Mouse (Mus musculus): Measurements from ENCODE around the gene Cel. TPM values are rescaled to one million over a fixed set of nuclear protein-coding genes. Genes with fewer than 3 reads are reported as not detected.

The Cel gene
- not detected in 2 replicates for polyA plus RNA-seq (2011; ENCODE audit: insufficient read length, low read depth, missing spikeins)

- no peaks in the 10 kb centered on the region for H3K4me1 ChIP-seq (ENCODE audit: control insufficient read depth, insufficient read depth, low read length)
These were observed at the start of gene Cel for GRCm38 (mm10) chr2:28563303-28563702. Gene Cel, minus strand, starts transcription at chr2:28563403.

GRCm38 (mm10) chr2:28612436-28613063, 49.3 kb upstream of the Cel start:
- Histone ChIP-seq H3K4me3 (ENCODE audit: insufficient read depth, low read length) (no peak overlapping the region), H3K4me1 (ENCODE audit: control insufficient read depth, insufficient read depth, low read length) (no peaks in the 10 kb centered on the region), H3K27ac (ENCODE audit: insufficient read depth, low read length) (no peak overlapping the region)
- TF ChIP-seq CTCF (IDR thresholded peaks at IDR 0.05; ENCODE audit: borderline replicate concordance, insufficient read depth, low read length) (no peak), POLR2A (IDR thresholded peaks at IDR 0.05; ENCODE audit: low read depth, low read length) (no peak)

More at GRCm38 (mm10) chr2:28563303-28563702, at the start of gene Cel:
- Histone ChIP-seq H3K4me3 (ENCODE audit: insufficient read depth, low read length) (no peak within 1 kb of the TSS), H3K27ac (ENCODE audit: insufficient read depth, low read length) (no peak within 1 kb of the TSS)
- no peak for TF ChIP-seq POLR2A (IDR thresholded peaks at IDR 0.05; ENCODE audit: low read depth, low read length)
- TF ChIP-seq CTCF (IDR thresholded peaks at IDR 0.05; ENCODE audit: borderline replicate concordance, insufficient read depth, low read length): no peak

- Histone ChIP-seq H3K4me1 (ENCODE audit: control insufficient read depth, insufficient read depth, low read length) (no peaks in the 10 kb centered on the region), H3K27ac (ENCODE audit: insufficient read depth, low read length) (no peak overlapping the region), H3K4me3 (ENCODE audit: insufficient read depth, low read length) (no peak overlapping the region)
- TF ChIP-seq CTCF (IDR thresholded peaks at IDR 0.05; ENCODE audit: borderline replicate concordance, insufficient read depth, low read length) (no peak), POLR2A (IDR thresholded peaks at IDR 0.05; ENCODE audit: low read depth, low read length) (no peak)
These were observed 48.2 kb upstream of the Cel start for GRCm38 (mm10) chr2:28611407-28611787.

GRCm38 (mm10) chr2:28610716-28611406, 47.7 kb upstream of the Cel start:
- H3K4me3 ChIP-seq (ENCODE audit: insufficient read depth, low read length): no peak overlapping the region
- no peak overlapping the region for H3K27ac ChIP-seq (ENCODE audit: insufficient read depth, low read length)
- TF ChIP-seq POLR2A (IDR thresholded peaks at IDR 0.05; ENCODE audit: low read depth, low read length) (no peak), CTCF (IDR thresholded peaks at IDR 0.05; ENCODE audit: borderline replicate concordance, insufficient read depth, low read length) (no peak)
- H3K4me1 ChIP-seq (ENCODE audit: control insufficient read depth, insufficient read depth, low read length): no peaks in the 10 kb centered on the region

- H3K27ac ChIP-seq (ENCODE audit: insufficient read depth, low read length): no peak overlapping the region
- no peak for TF ChIP-seq POLR2A (IDR thresholded peaks at IDR 0.05; ENCODE audit: low read depth, low read length)
- TF ChIP-seq CTCF (IDR thresholded peaks at IDR 0.05; ENCODE audit: borderline replicate concordance, insufficient read depth, low read length): no peak
- H3K4me3 ChIP-seq (ENCODE audit: insufficient read depth, low read length): no peak overlapping the region
- H3K4me1 ChIP-seq (ENCODE audit: control insufficient read depth, insufficient read depth, low read length): no peaks in the 10 kb centered on the region
These were observed 46.6 kb upstream of the Cel start for GRCm38 (mm10) chr2:28609851-28610250.

GRCm38 (mm10) chr2:28607341-28608165, 44.4 kb upstream of the Cel start:
- H3K4me3 ChIP-seq (ENCODE audit: insufficient read depth, low read length): no peak overlapping the region
- H3K27ac ChIP-seq (ENCODE audit: insufficient read depth, low read length): no peak overlapping the region
- no peak for TF ChIP-seq CTCF (IDR thresholded peaks at IDR 0.05; ENCODE audit: borderline replicate concordance, insufficient read depth, low read length)
- no peak for TF ChIP-seq POLR2A (IDR thresholded peaks at IDR 0.05; ENCODE audit: low read depth, low read length)
- no peaks in the 10 kb centered on the region for H3K4me1 ChIP-seq (ENCODE audit: control insufficient read depth, insufficient read depth, low read length)

- TF ChIP-seq POLR2A (IDR thresholded peaks at IDR 0.05; ENCODE audit: low read depth, low read length) (no peak), CTCF (IDR thresholded peaks at IDR 0.05; ENCODE audit: borderline replicate concordance, insufficient read depth, low read length) (no peak)
- Histone ChIP-seq H3K4me3 (ENCODE audit: insufficient read depth, low read length) (no peak overlapping the region), H3K27ac (ENCODE audit: insufficient read depth, low read length) (no peak overlapping the region)
These were observed 43.6 kb upstream of the Cel start for GRCm38 (mm10) chr2:28606601-28607340.

GRCm38 (mm10) chr2:28605789-28606541, 42.8 kb upstream of the Cel start:
- no peak for TF ChIP-seq CTCF (IDR thresholded peaks at IDR 0.05; ENCODE audit: borderline replicate concordance, insufficient read depth, low read length)
- no peak for TF ChIP-seq POLR2A (IDR thresholded peaks at IDR 0.05; ENCODE audit: low read depth, low read length)
- no peak overlapping the region for H3K27ac ChIP-seq (ENCODE audit: insufficient read depth, low read length)
- H3K4me3 ChIP-seq (ENCODE audit: insufficient read depth, low read length): no peak overlapping the region
- H3K4me1 ChIP-seq (ENCODE audit: control insufficient read depth, insufficient read depth, low read length): no peaks in the 10 kb centered on the region

More at GRCm38 (mm10) chr2:28606601-28607340, 43.6 kb upstream of the Cel start:
- no peaks in the 10 kb centered on the region for H3K4me1 ChIP-seq (ENCODE audit: control insufficient read depth, insufficient read depth, low read length)

All from embryonic fibroblast, embryonic 13.5 days (primary cell).